Mouse (Mus musculus) layer of hippocampus, postnatal 14 days (tissue): Measurements from ENCODE around the gene Pax7. TPM values are rescaled to one million over a fixed set of nuclear protein-coding genes. Genes with fewer than 3 reads are reported as not detected.

ENCODE experiments used
- DNase-seq, 2 experiments: peaks; one replicate each; pipeline ENCODE4 v3.0.0; 2021 to 2022; ENCODE audit warnings: low spot score in 2 of 2, mixed read lengths in 1 of 2
- total RNA-seq, 2 experiments: library from RNA; stranded (reverse); gene quantifications; 2 replicates each; pipeline ENCODE4 v1.2.3; 2021

The Pax7 gene
- total RNA-seq, 2 experiments from 2014 or later, result 0.07 TPM; not detected in 1

- DNase-seq, result no peak
Observed at GRCm38 (mm10) chr4:139831501-139832230, 1.7 kb downstream of the Pax7 start.

GRCm38 (mm10) chr4:139830581-139831387, 2.5 kb downstream of the Pax7 start:
- no peak for DNase-seq

GRCm38 (mm10) chr4:139830053-139830452, 3.3 kb downstream of the Pax7 start:
- DNase-seq, result no peak

- DNase-seq, result no peak
Observed at GRCm38 (mm10) chr4:139828871-139829590, 4.3 kb downstream of the Pax7 start.

GRCm38 (mm10) chr4:139828283-139828678, 5.0 kb downstream of the Pax7 start:
- DNase-seq, result no peak

- no peak for DNase-seq
Observed at GRCm38 (mm10) chr4:139827501-139828282, 5.6 kb downstream of the Pax7 start.

GRCm38 (mm10) chr4:139826231-139826630, 7.1 kb downstream of the Pax7 start:
- DNase-seq, result no peak

- no peak for DNase-seq
Observed at GRCm38 (mm10) chr4:139825326-139826112, 7.8 kb downstream of the Pax7 start.

GRCm38 (mm10) chr4:139824572-139825325, 8.6 kb downstream of the Pax7 start:
- no peak for DNase-seq

GRCm38 (mm10) chr4:139823870-139824472, 9.4 kb downstream of the Pax7 start:
- no peak for DNase-seq

- DNase-seq, result no peak
Observed at GRCm38 (mm10) chr4:139823138-139823869, 10.0 kb downstream of the Pax7 start.

- DNase-seq, result no peak
Observed at GRCm38 (mm10) chr4:139822214-139823137, 10.9 kb downstream of the Pax7 start.

- no peak for DNase-seq
Observed at GRCm38 (mm10) chr4:139821491-139822160, 11.7 kb downstream of the Pax7 start.

GRCm38 (mm10) chr4:139821071-139821470, 12.3 kb downstream of the Pax7 start:
- no peak for DNase-seq

- no peak for DNase-seq
Observed at GRCm38 (mm10) chr4:139819411-139820030, 13.8 kb downstream of the Pax7 start.

GRCm38 (mm10) chr4:139818163-139818562, 15.2 kb downstream of the Pax7 start:
- no peak for DNase-seq
